Mouse (Mus musculus): ENCODE results near the gene Arpc1b. TPM values are rescaled to one million over a fixed set of nuclear protein-coding genes. Genes with fewer than 3 reads are reported as not detected.
"Not testable (repeated sequence)": the region's sequence is repeated elsewhere in the genome, so short reads cannot be mapped to it uniquely, and the experiment has no call there.

Gene Arpc1b
- total RNA-seq, 2 experiments from 2014 or later: 17.2 to 25.7 TPM

GRCm38 (mm10) chr5:145113416-145113815 is 599 bp upstream of the Arpc1b start:
- DNase-seq (ENCODE audit: low spot score): no peak

DNA sequence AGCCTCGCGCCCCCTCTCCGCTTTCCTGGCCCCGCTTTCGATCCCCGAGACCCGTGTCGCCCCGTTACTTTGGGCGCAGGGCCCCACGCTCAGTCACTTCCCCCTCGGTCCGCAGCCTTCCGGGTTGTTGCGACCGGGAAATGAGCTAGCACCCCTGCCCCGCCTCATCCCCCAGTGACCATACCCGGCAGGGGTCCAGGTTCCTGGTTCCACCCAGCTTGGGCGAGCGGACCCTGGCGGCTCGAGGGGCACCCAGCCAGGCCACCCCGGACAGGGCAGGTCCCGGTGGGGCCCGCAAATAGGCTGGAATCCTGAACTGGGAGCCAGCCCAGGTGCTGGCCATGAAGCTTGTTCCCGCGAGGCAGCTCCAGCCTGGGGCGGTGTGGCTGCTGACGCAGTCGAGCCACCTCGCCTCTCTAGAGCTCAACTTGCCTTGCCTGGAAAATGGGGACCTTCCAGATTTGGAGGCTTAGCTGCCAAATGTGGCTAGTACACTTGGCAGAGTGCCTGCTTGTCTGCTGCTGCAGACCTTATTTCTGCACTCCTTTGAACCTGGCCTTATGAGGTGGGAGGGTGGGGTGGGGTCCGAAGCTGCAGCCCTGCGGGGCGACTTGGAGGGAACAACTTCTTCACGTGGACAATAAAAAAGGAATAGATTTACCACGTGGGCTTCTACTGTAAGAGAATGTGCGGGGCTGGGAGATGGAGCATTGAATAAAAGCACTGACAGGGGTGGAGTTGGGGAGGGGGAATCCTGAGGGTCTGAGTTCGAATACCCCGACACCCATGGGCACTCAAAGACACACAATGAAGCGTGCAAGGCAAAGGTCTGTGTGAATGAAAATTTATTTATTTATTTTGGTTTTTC is 825 bp downstream of the Arpc1b start:
- DNase-seq (ENCODE audit: low spot score): peak; percentile 77

GRCm38 (mm10) chr5:145115736-145116135 is 1.7 kb downstream of the Arpc1b start:
- DNase-seq (ENCODE audit: low spot score): no peak

- peak; percentile 66 for DNase-seq (ENCODE audit: low spot score)
These were observed 2.3 kb downstream of the Arpc1b start for GRCm38 (mm10) chr5:145116316-145116715.

- peak; percentile 66 for DNase-seq (ENCODE audit: low spot score)
These were observed 2.9 kb downstream of the Arpc1b start for GRCm38 (mm10) chr5:145116916-145117315.

GRCm38 (mm10) chr5:145118005-145118404 is 4.0 kb downstream of the Arpc1b start:
- no peak for DNase-seq (ENCODE audit: low spot score)

- DNase-seq (ENCODE audit: low spot score): no peak
These were observed 4.4 kb downstream of the Arpc1b start for GRCm38 (mm10) chr5:145118461-145118860.

- DNase-seq (ENCODE audit: low spot score): no peak
These were observed 5.4 kb downstream of the Arpc1b start for GRCm38 (mm10) chr5:145119385-145119784.

GRCm38 (mm10) chr5:145120921-145121320 is 6.9 kb downstream of the Arpc1b start:
- no peak for DNase-seq (ENCODE audit: low spot score)

DNA sequence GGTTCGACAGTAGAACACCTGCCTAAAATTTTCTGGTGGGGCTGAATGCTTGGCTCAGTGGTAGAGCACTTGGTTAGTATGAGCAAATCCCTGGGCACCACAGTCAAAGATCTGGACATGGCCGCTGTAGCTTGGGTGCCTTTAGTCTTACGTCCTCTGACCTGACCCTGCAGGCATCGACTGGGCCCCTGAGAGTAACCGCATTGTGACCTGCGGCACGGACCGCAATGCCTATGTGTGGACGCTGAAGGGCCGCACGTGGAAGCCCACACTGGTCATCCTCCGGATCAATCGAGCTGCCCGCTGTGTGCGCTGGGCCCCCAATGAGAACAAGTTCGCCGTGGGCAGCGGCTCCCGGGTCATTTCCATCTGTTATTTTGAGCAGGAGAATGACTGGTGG is 9.4 kb downstream of the Arpc1b start:
- no peak for DNase-seq (ENCODE audit: low spot score)

DNA sequence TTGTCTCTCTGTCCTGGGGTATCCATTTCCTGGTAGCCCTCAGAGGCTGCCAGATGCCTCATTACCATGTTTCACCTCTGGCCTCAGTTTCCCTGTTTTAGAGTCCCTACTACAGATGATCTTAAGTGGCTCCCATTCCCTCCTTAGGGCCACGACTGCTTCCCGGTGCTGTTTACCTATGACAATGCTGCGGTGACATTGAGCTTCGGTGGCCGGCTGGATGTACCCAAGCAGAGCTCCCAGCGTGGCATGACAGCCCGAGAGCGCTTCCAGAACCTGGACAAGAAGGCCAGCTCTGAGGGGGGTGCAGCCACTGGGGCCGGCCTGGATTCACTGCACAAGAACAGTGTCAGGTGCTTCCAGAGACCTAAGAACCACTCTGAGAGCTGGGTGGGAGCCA is 12.6 kb downstream of the Arpc1b start:
- DNase-seq (ENCODE audit: low spot score): no peak

DNA sequence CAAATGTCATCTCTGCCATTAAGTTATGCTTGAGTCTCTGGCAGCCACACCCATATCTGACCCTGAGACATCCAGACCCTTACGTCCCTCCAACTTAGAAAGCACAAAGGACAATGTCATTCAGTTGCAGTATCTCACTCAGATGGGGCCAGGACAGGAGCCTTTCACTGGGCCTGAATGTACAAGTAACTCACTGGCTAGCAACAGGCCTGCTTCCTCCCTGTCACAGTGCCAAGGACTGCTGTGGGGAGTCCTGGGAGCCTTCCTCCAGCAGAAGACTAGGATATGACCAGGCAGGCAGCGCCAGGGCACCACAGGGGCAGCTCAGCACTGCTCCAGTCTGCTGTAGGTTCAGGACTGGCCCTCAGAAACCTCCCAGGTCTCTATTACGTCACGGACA is 15.1 kb downstream of the Arpc1b start:
- DNase-seq (ENCODE audit: low spot score): no peak

- not testable (repeated sequence) for DNase-seq (ENCODE audit: low spot score)
These were observed 15.8 kb downstream of the Arpc1b start for GRCm38 (mm10) chr5:145129773-145130172.

- DNase-seq (ENCODE audit: low spot score): no peak
These were observed 16.2 kb downstream of the Arpc1b start for GRCm38 (mm10) chr5:145130191-145130590.

DNA sequence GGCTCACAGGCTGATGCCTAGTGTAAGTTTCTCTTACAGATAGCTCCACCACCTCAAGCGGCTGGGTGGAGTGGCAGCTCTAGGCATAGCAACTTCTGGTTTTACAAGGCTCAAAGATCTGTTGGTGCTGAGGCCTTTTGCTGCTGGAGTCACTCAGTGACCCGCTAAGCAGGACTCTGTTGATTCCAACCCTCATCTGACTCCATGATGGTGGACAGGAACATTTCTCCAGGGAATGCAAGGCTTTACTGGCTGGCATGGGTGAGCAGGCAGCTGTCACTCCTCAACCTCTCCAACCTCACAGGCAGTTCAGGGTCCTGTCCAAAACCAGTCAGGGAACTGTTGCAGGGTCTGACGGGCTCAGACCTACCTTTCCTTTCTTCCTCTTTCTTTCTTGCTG is 17.0 kb downstream of the Arpc1b start:
- DNase-seq (ENCODE audit: low spot score): no peak

DNA sequence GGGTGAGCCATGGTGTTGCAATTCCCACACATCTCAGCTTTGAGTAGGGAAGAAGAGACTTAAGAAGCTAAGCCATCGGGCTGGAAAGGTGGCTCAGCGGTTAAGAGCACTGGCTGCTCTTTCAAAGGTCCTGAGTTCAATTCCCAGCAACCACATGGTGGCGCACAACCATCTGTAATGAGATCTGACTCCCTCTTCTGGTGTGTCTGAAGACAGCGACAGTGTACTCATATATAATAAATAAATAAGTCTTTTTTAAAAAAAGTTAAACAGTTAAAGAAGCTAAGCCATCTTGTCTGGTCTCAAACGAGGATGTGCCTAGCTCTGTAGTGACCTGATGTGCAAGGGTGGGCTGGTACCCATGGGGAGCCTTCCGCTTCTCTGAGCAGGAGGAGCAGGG is 19.3 kb downstream of the Arpc1b start:
- not testable (repeated sequence) for DNase-seq (ENCODE audit: low spot score)

DNA sequence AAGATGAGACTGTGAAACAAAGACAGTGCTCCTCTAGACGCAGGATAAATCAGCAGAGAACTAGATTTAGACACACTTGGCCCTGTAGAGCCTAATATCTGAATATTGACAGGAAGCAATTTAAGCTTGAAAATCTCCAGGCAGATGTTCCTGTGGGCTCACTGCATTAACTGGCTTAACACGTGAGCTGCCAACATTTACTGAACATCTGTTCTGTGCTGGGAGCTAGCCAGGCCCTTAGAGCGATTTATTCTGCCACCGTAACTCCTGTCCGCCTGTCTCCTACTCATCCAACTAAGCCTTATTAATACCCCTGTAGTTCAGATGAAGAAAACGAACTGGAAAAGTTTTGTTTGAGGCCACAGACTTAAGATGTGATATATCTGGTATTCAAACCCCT is 24.8 kb downstream of the Arpc1b start:
- DNase-seq (ENCODE audit: low spot score): no peak

DNA sequence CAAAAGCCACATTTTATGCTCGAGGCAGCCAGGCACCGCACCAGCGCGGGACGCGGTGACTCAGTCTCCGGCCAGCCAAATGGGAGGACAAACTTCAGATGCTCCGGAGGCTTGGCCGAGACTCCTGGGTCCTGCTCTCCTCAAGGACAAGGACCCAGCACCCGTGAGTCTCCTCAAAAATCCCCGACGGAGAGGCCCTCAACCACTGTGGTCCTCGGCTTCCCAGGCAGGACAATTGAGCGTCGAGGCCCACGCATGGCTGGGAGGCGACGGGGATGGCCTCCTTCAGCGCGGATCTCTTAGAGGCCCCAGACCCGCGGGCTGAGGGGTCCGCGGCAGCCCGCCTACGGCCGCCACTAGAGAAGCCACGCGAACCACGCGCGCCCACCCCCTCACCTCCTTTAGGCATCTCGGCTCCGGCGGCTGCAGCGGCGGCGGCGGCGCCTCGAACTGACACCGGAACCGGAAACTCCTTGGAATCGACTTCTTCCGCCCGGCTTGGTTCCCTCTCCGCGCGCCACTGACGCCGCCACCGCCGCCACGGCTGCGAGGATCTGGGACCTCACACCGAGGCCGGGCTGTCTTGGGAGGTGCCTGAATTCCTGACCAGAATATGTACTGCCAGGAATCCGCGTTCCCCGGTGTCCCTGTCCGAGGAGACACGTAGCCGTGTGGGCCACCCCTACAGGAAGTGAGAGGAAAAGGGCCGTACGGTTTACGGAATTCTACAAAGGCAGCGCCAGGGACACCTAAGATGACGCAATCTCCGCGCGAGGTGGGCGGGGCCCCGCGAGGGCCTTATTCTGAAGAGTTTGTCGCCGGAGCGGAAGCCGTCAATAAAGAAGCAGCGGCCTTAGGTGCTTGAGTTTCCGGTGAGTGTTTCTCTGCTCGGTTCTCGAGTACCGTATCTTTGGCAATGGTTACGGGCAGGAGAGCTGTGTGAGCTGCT is 25.8 kb downstream of the Arpc1b start, which contains the start of the genes Pdap1 and Bud31:
Pdap1 (minus strand) TSS at position 668 of the 949 bp plus-strand sequence.
Bud31 (plus strand) TSS at position 792 of the 949 bp plus-strand sequence.
- DNase-seq (ENCODE audit: low spot score): peak; percentile 96

GRCm38 (mm10) chr5:145140611-145141010 is 26.6 kb downstream of the Arpc1b start:
- DNase-seq (ENCODE audit: low spot score): no peak

GRCm38 (mm10) chr5:145147748-145148147 is 33.7 kb downstream of the Arpc1b start:
- no peak for DNase-seq (ENCODE audit: low spot score)

DNA sequence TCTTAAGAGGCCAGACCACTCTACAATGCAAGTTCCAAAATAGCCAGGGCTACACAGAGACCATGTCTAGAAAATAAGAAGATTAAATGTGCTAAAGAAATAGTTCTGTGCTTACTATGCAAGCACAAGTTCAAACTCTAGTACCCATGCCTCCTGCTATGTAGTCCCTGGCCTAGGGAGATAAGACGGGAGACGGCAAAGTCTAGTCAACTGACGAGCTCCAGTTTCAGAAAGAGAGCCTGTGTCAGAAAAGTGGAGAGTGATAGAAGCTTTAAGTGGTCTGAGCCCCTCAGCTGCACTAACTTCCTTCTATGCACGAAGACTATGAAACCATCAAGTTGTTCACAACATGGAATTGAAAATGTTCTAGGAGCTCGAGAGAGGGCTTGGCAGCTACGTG is 35.3 kb downstream of the Arpc1b start:
- DNase-seq (ENCODE audit: low spot score): no peak

GRCm38 (mm10) chr5:145152690-145153089 is 38.7 kb downstream of the Arpc1b start:
- no peak for DNase-seq (ENCODE audit: low spot score)

Data from gastrocnemius, adult 18-20 months (tissue).